Mouse (Mus musculus): ENCODE measurements around the gene Tlk1. TPM values are rescaled to one million over a fixed set of nuclear protein-coding genes. Genes with fewer than 3 reads are reported as not detected.

Tlk1 gene
- polyA plus RNA-seq, 1 experiment: 9.4 TPM

GRCm38 (mm10) chr2:70801543-70801942 is 24.0 kb downstream of the Tlk1 start:
- TF ChIP-seq TCF12 (IDR thresholded peaks at IDR 0.05; ENCODE audit: insufficient read depth, poor library complexity, severe bottlenecking) (no peak), SRF (IDR thresholded peaks at IDR 0.05; ENCODE audit: control insufficient read depth, insufficient read length, low read depth) (no peak), USF1 (IDR thresholded peaks at IDR 0.05; ENCODE audit: low read depth) (no peak), MAX (IDR thresholded peaks at IDR 0.05; ENCODE audit: low read depth) (no peak), CEBPB (IDR thresholded peaks at IDR 0.05; ENCODE audit: insufficient read depth, poor library complexity, severe bottlenecking) (no peak), REST (IDR thresholded peaks at IDR 0.05; ENCODE audit: insufficient read depth, insufficient read length) (no peak), POLR2AphosphoS2 (IDR thresholded peaks at IDR 0.05; ENCODE audit: insufficient read length, low read depth) (no peak), MYOG (IDR thresholded peaks at IDR 0.05; ENCODE audit: control insufficient read depth in 1 of 3, insufficient read depth in 1 of 3, insufficient read length in 2 of 3, low read depth in 2 of 3) (no peak), E2F4 (IDR thresholded peaks at IDR 0.05; ENCODE audit: insufficient read depth) (no peak), POLR2A (IDR thresholded peaks at IDR 0.05; ENCODE audit: insufficient read length, low read depth) (no peak), TCF3 (IDR thresholded peaks at IDR 0.05; ENCODE audit: insufficient read length, low read depth) (no peak)
- H3K36me3 ChIP-seq (ENCODE audit: control insufficient read depth, insufficient read depth): no peaks in the 10 kb centered on the region
- no peak overlapping the region for H3ac ChIP-seq (ENCODE audit: control insufficient read depth, insufficient read length)
- no peak overlapping the region for H3K4me3 ChIP-seq
- no peak overlapping the region for H3K4me2 ChIP-seq (ENCODE audit: low read depth)
- H3K79me2 ChIP-seq (ENCODE audit: control insufficient read depth, insufficient read depth): peaks cover 95% of the 10 kb centered on the region
- no peaks in the 10 kb centered on the region for H3K27me3 ChIP-seq (ENCODE audit: control insufficient read depth, insufficient read depth, insufficient read length)

GRCm38 (mm10) chr2:70800396-70800795 is 25.1 kb downstream of the Tlk1 start:
- H3K36me3 ChIP-seq (ENCODE audit: control insufficient read depth, insufficient read depth): no peaks in the 10 kb centered on the region
- H3K4me3 ChIP-seq: no peak overlapping the region
- no peak overlapping the region for H3ac ChIP-seq (ENCODE audit: control insufficient read depth, insufficient read length)
- H3K4me2 ChIP-seq (ENCODE audit: low read depth): no peak overlapping the region
- H3K27me3 ChIP-seq (ENCODE audit: control insufficient read depth, insufficient read depth, insufficient read length): no peaks in the 10 kb centered on the region
- TF ChIP-seq TCF12 (IDR thresholded peaks at IDR 0.05; ENCODE audit: insufficient read depth, poor library complexity, severe bottlenecking) (no peak), REST (IDR thresholded peaks at IDR 0.05; ENCODE audit: insufficient read depth, insufficient read length) (no peak), POLR2AphosphoS2 (IDR thresholded peaks at IDR 0.05; ENCODE audit: insufficient read length, low read depth) (no peak), TCF3 (IDR thresholded peaks at IDR 0.05; ENCODE audit: insufficient read length, low read depth) (no peak), E2F4 (IDR thresholded peaks at IDR 0.05; ENCODE audit: insufficient read depth) (no peak), CEBPB (IDR thresholded peaks at IDR 0.05; ENCODE audit: insufficient read depth, poor library complexity, severe bottlenecking) (no peak), MYOD1 (IDR thresholded peaks at IDR 0.05; ENCODE audit: control insufficient read depth in 1 of 3, insufficient read length in 2 of 3, low read depth in 2 of 3) (no peak), MYOG (IDR thresholded peaks at IDR 0.05; ENCODE audit: control insufficient read depth in 1 of 3, insufficient read depth in 1 of 3, insufficient read length in 2 of 3, low read depth in 2 of 3) (no peak), POLR2A (IDR thresholded peaks at IDR 0.05; ENCODE audit: insufficient read length, low read depth) (no peak), USF1 (IDR thresholded peaks at IDR 0.05; ENCODE audit: low read depth) (no peak), SRF (IDR thresholded peaks at IDR 0.05; ENCODE audit: control insufficient read depth, insufficient read length, low read depth) (no peak), MAX (IDR thresholded peaks at IDR 0.05; ENCODE audit: low read depth) (no peak)
- peaks cover 96% of the 10 kb centered on the region for H3K79me2 ChIP-seq (ENCODE audit: control insufficient read depth, insufficient read depth)

- peaks cover 94% of the 10 kb centered on the region for H3K79me2 ChIP-seq (ENCODE audit: control insufficient read depth, insufficient read depth)
- H3K27me3 ChIP-seq (ENCODE audit: control insufficient read depth, insufficient read depth, insufficient read length): no peaks in the 10 kb centered on the region
- no peak overlapping the region for H3K4me2 ChIP-seq (ENCODE audit: low read depth)
- TF ChIP-seq REST (IDR thresholded peaks at IDR 0.05; ENCODE audit: insufficient read depth, insufficient read length) (no peak), TCF12 (IDR thresholded peaks at IDR 0.05; ENCODE audit: insufficient read depth, poor library complexity, severe bottlenecking) (no peak), MYOD1 (IDR thresholded peaks at IDR 0.05; ENCODE audit: control insufficient read depth in 1 of 3, insufficient read length in 2 of 3, low read depth in 2 of 3) (no peak), POLR2AphosphoS2 (IDR thresholded peaks at IDR 0.05; ENCODE audit: insufficient read length, low read depth) (no peak), USF1 (IDR thresholded peaks at IDR 0.05; ENCODE audit: low read depth) (no peak), CEBPB (IDR thresholded peaks at IDR 0.05; ENCODE audit: insufficient read depth, poor library complexity, severe bottlenecking) (no peak)
- no peak overlapping the region for H3ac ChIP-seq (ENCODE audit: control insufficient read depth, insufficient read length)
- no peak overlapping the region for H3K4me3 ChIP-seq
- H3K36me3 ChIP-seq (ENCODE audit: control insufficient read depth, insufficient read depth): no peaks in the 10 kb centered on the region
These were observed 32.3 kb downstream of the Tlk1 start for GRCm38 (mm10) chr2:70793276-70793675.

- TF ChIP-seq E2F4 (IDR thresholded peaks at IDR 0.05; ENCODE audit: insufficient read depth) (no peak), REST (IDR thresholded peaks at IDR 0.05; ENCODE audit: insufficient read depth, insufficient read length) (no peak), TCF12 (IDR thresholded peaks at IDR 0.05; ENCODE audit: insufficient read depth, poor library complexity, severe bottlenecking) (no peak), POLR2A (IDR thresholded peaks at IDR 0.05; ENCODE audit: insufficient read length, low read depth) (no peak), MAX (IDR thresholded peaks at IDR 0.05; ENCODE audit: low read depth) (no peak), TCF3 (IDR thresholded peaks at IDR 0.05; ENCODE audit: insufficient read length, low read depth) (no peak), SRF (IDR thresholded peaks at IDR 0.05; ENCODE audit: control insufficient read depth, insufficient read length, low read depth) (no peak), MYOD1 (IDR thresholded peaks at IDR 0.05; ENCODE audit: control insufficient read depth in 1 of 3, insufficient read length in 2 of 3, low read depth in 2 of 3) (no peak), CEBPB (IDR thresholded peaks at IDR 0.05; ENCODE audit: insufficient read depth, poor library complexity, severe bottlenecking) (no peak), USF1 (IDR thresholded peaks at IDR 0.05; ENCODE audit: low read depth) (no peak), MYOG (IDR thresholded peaks at IDR 0.05; ENCODE audit: control insufficient read depth in 1 of 3, insufficient read depth in 1 of 3, insufficient read length in 2 of 3, low read depth in 2 of 3) (no peak), POLR2AphosphoS2 (IDR thresholded peaks at IDR 0.05; ENCODE audit: insufficient read length, low read depth) (no peak)
These were observed 35.3 kb downstream of the Tlk1 start for GRCm38 (mm10) chr2:70790246-70790645.

GRCm38 (mm10) chr2:70789331-70789730 is 36.2 kb downstream of the Tlk1 start:
- TF ChIP-seq MAX (IDR thresholded peaks at IDR 0.05; ENCODE audit: low read depth): no peak
- no peak for TF ChIP-seq TCF3 (IDR thresholded peaks at IDR 0.05; ENCODE audit: insufficient read length, low read depth)
- TF ChIP-seq MYOG (IDR thresholded peaks at IDR 0.05; ENCODE audit: control insufficient read depth in 1 of 3, insufficient read depth in 1 of 3, insufficient read length in 2 of 3, low read depth in 2 of 3): no peak
- TF ChIP-seq TCF12 (IDR thresholded peaks at IDR 0.05; ENCODE audit: insufficient read depth, poor library complexity, severe bottlenecking): no peak
- TF ChIP-seq USF1 (IDR thresholded peaks at IDR 0.05; ENCODE audit: low read depth): no peak
- no peak for TF ChIP-seq E2F4 (IDR thresholded peaks at IDR 0.05; ENCODE audit: insufficient read depth)
- TF ChIP-seq SRF (IDR thresholded peaks at IDR 0.05; ENCODE audit: control insufficient read depth, insufficient read length, low read depth): no peak
- no peak for TF ChIP-seq REST (IDR thresholded peaks at IDR 0.05; ENCODE audit: insufficient read depth, insufficient read length)
- TF ChIP-seq MYOD1 (IDR thresholded peaks at IDR 0.05; ENCODE audit: control insufficient read depth in 1 of 3, insufficient read length in 2 of 3, low read depth in 2 of 3): no peak
- no peak for TF ChIP-seq CEBPB (IDR thresholded peaks at IDR 0.05; ENCODE audit: insufficient read depth, poor library complexity, severe bottlenecking)
- TF ChIP-seq POLR2AphosphoS2 (IDR thresholded peaks at IDR 0.05; ENCODE audit: insufficient read length, low read depth): no peak
- TF ChIP-seq POLR2A (IDR thresholded peaks at IDR 0.05; ENCODE audit: insufficient read length, low read depth): no peak
- Histone ChIP-seq H3ac (ENCODE audit: control insufficient read depth, insufficient read length) (no peak overlapping the region), H3K4me2 (ENCODE audit: low read depth) (no peak overlapping the region), H3K36me3 (ENCODE audit: control insufficient read depth, insufficient read depth) (no peaks in the 10 kb centered on the region), H3K79me2 (ENCODE audit: control insufficient read depth, insufficient read depth) (peaks cover 88% of the 10 kb centered on the region), H3K4me3 (no peak overlapping the region), H3K27me3 (ENCODE audit: control insufficient read depth, insufficient read depth, insufficient read length) (no peaks in the 10 kb centered on the region)

More at GRCm38 (mm10) chr2:70790246-70790645, 35.3 kb downstream of the Tlk1 start:
- Histone ChIP-seq H3K4me2 (ENCODE audit: low read depth) (no peak overlapping the region), H3ac (ENCODE audit: control insufficient read depth, insufficient read length) (no peak overlapping the region), H3K36me3 (ENCODE audit: control insufficient read depth, insufficient read depth) (no peaks in the 10 kb centered on the region), H3K79me2 (ENCODE audit: control insufficient read depth, insufficient read depth) (peaks cover 93% of the 10 kb centered on the region), H3K4me3 (no peak overlapping the region), H3K27me3 (ENCODE audit: control insufficient read depth, insufficient read depth, insufficient read length) (no peaks in the 10 kb centered on the region)

Data from myocyte (in vitro differentiated cells).